Mouse (Mus musculus) liver, postnatal 0 days (tissue): ENCODE data around the gene Erbb4.

Source experiments
- CTCF ChIP-seq: sonication (generic); IDR thresholded peaks from 2 replicates; pipeline ENCODE4 v1.5.1; 2016; ENCODE audit warnings: antibody characterized with exemption, low read depth
- EP300 ChIP-seq: IDR thresholded peaks from 2 replicates; pipeline ENCODE4 v1.6.1; 2016; ENCODE audit warnings: antibody characterized with exemption, low read depth, mild to moderate bottlenecking

DNA sequence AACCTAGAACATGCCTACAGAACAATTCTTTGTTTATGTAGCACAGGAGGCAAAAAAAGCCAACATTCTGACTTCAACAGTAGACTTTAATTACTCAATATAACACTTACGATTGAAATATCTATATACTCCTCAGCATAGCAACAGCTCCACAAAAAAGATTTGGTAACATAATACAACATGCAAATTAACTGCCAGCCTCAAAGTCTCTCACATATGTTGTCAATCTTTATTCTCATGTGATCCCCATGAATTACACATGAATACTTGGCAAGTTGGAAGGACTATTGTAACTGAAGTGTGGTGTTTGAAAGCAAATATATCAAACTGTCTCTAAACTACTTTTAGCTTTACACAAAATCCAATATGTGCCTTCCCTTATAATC, 234.2 kb downstream of the Erbb4 start:
- no peak for TF ChIP-seq CTCF
- no peak for TF ChIP-seq EP300
